ENCODE assay signal across 26 mouse cellular contexts in genomic region chr11:70637764-70638163, GRCm38 (mm10). TPM values are rescaled to one million over a fixed set of nuclear protein-coding genes. Genes with fewer than 3 reads are reported as not detected.
"Had no signal": no experiment of that assay in that cellular context is flagged by ENCODE, and none has a peak within 500 bp of the region (broad histone marks: within the 10 kb centered on the region; RNA-seq: fewer than 3 reads in every experiment).

No protein-coding gene starts in this region.

- H3K27ac ChIP-seq: layer of hippocampus, adult 2 months; limb, embryonic 10.5 days; limb, embryonic 13.5 days; macrophage; stomach, postnatal 0 days had no signal

- H3K4me2 ChIP-seq: limb, embryonic 13.5 days; lung, embryonic 14.5 days; midbrain, embryonic 11.5 days had no signal

- ATAC-seq: intestine, embryonic 16.5 days; lung, postnatal 0 days had no signal

- H3K4me1 ChIP-seq: limb, embryonic 10.5 days; limb, embryonic 13.5 days had no signal

- H3K9me3 ChIP-seq: limb, embryonic 10.5 days; limb, embryonic 13.5 days had no signal

- H3K4me3 ChIP-seq: layer of hippocampus, adult 2 months; limb, embryonic 10.5 days; limb, embryonic 13.5 days had no signal

- H3K27me3 ChIP-seq: limb, embryonic 13.5 days had no signal

- H3K9ac ChIP-seq: limb, embryonic 13.5 days; lung, embryonic 14.5 days had no signal

- DNase-seq: kidney, adult 18-20 months; kidney, adult 9 months; kidney, postnatal 14 days; layer of hippocampus, adult 9-11 months; lung, embryonic 14.5 days; midbrain, embryonic 14.5 days; thymus, adult 2 months; thymus, postnatal 14 days; thymus, postnatal 4 days had no signal

RNA-seq across cellular contexts. Expression of gene Gp1ba, which starts 1.2 kb away (rescaled TPM):
- total RNA-seq: layer of hippocampus, adult 2 months; layer of hippocampus, postnatal 25 days; left cerebral cortex, adult 18-20 months; left cerebral cortex, postnatal 25 days; liver, adult 2 months; midbrain, postnatal 0 days had no signal
- polyA plus RNA-seq: large intestine, adult 2 months had no signal

RNA-seq across cellular contexts. Expression of gene Chrne, which starts 18.7 kb away (rescaled TPM):
- total RNA-seq: layer of hippocampus, adult 2 months; left cerebral cortex, postnatal 25 days; midbrain, postnatal 0 days had no signal
- polyA plus RNA-seq: intestine, embryonic 16.5 days; limb, embryonic 10.5 days; limb, embryonic 13.5 days; lung, embryonic 14.5 days; lung, postnatal 0 days; macrophage; midbrain, embryonic 11.5 days; midbrain, embryonic 14.5 days; neural tube, embryonic 11.5 days; neural tube, embryonic 14.5 days; stomach, embryonic 14.5 days; stomach, postnatal 0 days had no signal
